Mouse (Mus musculus) myocyte (in vitro differentiated cells): ENCODE data around the gene Mfsd11. TPM values are rescaled to one million over a fixed set of nuclear protein-coding genes. Genes with fewer than 3 reads are reported as not detected.

Experiments used
- H3K27me3 ChIP-seq: one replicate; pipeline ENCODE4 v1.6.1; 2011; ENCODE audit not compliant: control insufficient read depth, insufficient read depth, insufficient read length
- H3K36me3 ChIP-seq: one replicate; pipeline ENCODE4 v1.6.1; 2011; ENCODE audit not compliant: control insufficient read depth, insufficient read depth
- H3K4me2 ChIP-seq: one replicate; pipeline ENCODE4 v1.6.1; 2011; ENCODE audit warnings: low read depth, control low read depth
- H3K4me3 ChIP-seq: one replicate; pipeline ENCODE4 v1.5.1; 2011; ENCODE audit warnings: mild to moderate bottlenecking, control low read depth, moderate library complexity
- H3K79me2 ChIP-seq: one replicate; pipeline ENCODE4 v1.6.1; 2011; ENCODE audit not compliant: control insufficient read depth, insufficient read depth
- H3ac ChIP-seq: one replicate; pipeline ENCODE4 v1.6.1; 2011; ENCODE audit not compliant: control insufficient read depth, insufficient read length
- CEBPB ChIP-seq: IDR thresholded peaks from 2 replicates; pipeline ENCODE4 v1.6.1; 2011; ENCODE audit warnings: mild to moderate bottlenecking, moderate library complexity; ENCODE audit not compliant: poor library complexity, insufficient read depth, severe bottlenecking
- E2F4 ChIP-seq: IDR thresholded peaks from one replicate; pipeline ENCODE4 v1.6.1; 2011; ENCODE audit warnings: mild to moderate bottlenecking, control low read depth, moderate library complexity; ENCODE audit not compliant: insufficient read depth
- MAX ChIP-seq: IDR thresholded peaks from one replicate; pipeline ENCODE4 v1.6.1; 2011; ENCODE audit warnings: low read depth, mild to moderate bottlenecking, control low read depth
- MYOD1 ChIP-seq, 3 experiments: IDR thresholded peaks; one replicate each; pipeline ENCODE4 v1.6.1; 2011; ENCODE audit warnings: control low read depth in 2 of 3, low read depth in 2 of 3, mild to moderate bottlenecking in 2 of 3, moderate library complexity in 1 of 3; ENCODE audit not compliant: insufficient read length in 2 of 3, control insufficient read depth in 1 of 3
- MYOG ChIP-seq, 3 experiments: IDR thresholded peaks; one replicate each; pipeline ENCODE4 v1.6.1; 2011; ENCODE audit warnings: control low read depth in 2 of 3, low read depth in 2 of 3, mild to moderate bottlenecking in 2 of 3; ENCODE audit not compliant: insufficient read length in 2 of 3, control insufficient read depth in 1 of 3, insufficient read depth in 1 of 3
- POLR2A ChIP-seq: IDR thresholded peaks from one replicate; pipeline ENCODE4 v1.6.1; 2011; ENCODE audit warnings: low read depth, mild to moderate bottlenecking, control low read depth, moderate library complexity; ENCODE audit not compliant: insufficient read length
- POLR2AphosphoS2 ChIP-seq: IDR thresholded peaks from one replicate; pipeline ENCODE4 v1.6.1; 2011; ENCODE audit warnings: low read depth, control low read depth; ENCODE audit not compliant: insufficient read length
- REST ChIP-seq: IDR thresholded peaks from one replicate; pipeline ENCODE4 v1.6.1; 2011; ENCODE audit warnings: mild to moderate bottlenecking, control low read depth, moderate library complexity; ENCODE audit not compliant: insufficient read depth, insufficient read length
- SRF ChIP-seq: IDR thresholded peaks from one replicate; pipeline ENCODE4 v1.6.1; 2011; ENCODE audit warnings: low read depth; ENCODE audit not compliant: control insufficient read depth, insufficient read length
- TCF12 ChIP-seq: IDR thresholded peaks from one replicate; pipeline ENCODE4 v1.6.1; 2011; ENCODE audit warnings: mild to moderate bottlenecking, control low read depth; ENCODE audit not compliant: poor library complexity, insufficient read depth, severe bottlenecking
- TCF3 ChIP-seq: IDR thresholded peaks from one replicate; pipeline ENCODE4 v1.6.1; 2011; ENCODE audit warnings: low read depth, control low read depth; ENCODE audit not compliant: insufficient read length
- USF1 ChIP-seq: IDR thresholded peaks from one replicate; pipeline ENCODE4 v1.6.1; 2011; ENCODE audit warnings: low read depth, mild to moderate bottlenecking, control low read depth, moderate library complexity
- polyA plus RNA-seq: library from polyadenylated mRNA; unstranded; fragments of >200 nt; fragmentation: generic; extraction: Trizol; gene quantifications from one replicate; pipeline ENCODE4 v1.2.1, GENCODE M21; 2012; ENCODE audit warnings: missing spikeins

The Mfsd11 gene
- polyA plus RNA-seq, 1 experiment = 40.0 TPM

GRCm38 (mm10) chr11:116842531-116843260 is 9.5 kb upstream of the Mfsd11 start:
- Histone ChIP-seq H3K36me3 (peaks cover 33% of the 10 kb centered on the region), H3K4me3 (peak overlapping the region; percentile 93), H3ac (peak overlapping the region; percentile 76), H3K4me2 (peak overlapping the region; percentile 98), H3K79me2 (peaks cover 55% of the 10 kb centered on the region), H3K27me3 (no peaks in the 10 kb centered on the region)
- TF ChIP-seq MYOG (IDR thresholded peaks at IDR 0.05; ENCODE audit: control insufficient read depth in 1 of 3, insufficient read depth in 1 of 3, insufficient read length in 2 of 3, low read depth in 2 of 3) (peak in 1 of 3 experiments; percentile 27), POLR2A (peak; percentile 79), TCF12 (no peak), POLR2AphosphoS2 (no peak), TCF3 (no peak), USF1 (no peak), SRF (peak; percentile 92), E2F4 (no peak), MAX (no peak), CEBPB (no peak), REST (no peak), MYOD1 (IDR thresholded peaks at IDR 0.05; ENCODE audit: control insufficient read depth in 1 of 3, insufficient read length in 2 of 3, low read depth in 2 of 3) (peak in 1 of 3 experiments; percentile 7)

DNA sequence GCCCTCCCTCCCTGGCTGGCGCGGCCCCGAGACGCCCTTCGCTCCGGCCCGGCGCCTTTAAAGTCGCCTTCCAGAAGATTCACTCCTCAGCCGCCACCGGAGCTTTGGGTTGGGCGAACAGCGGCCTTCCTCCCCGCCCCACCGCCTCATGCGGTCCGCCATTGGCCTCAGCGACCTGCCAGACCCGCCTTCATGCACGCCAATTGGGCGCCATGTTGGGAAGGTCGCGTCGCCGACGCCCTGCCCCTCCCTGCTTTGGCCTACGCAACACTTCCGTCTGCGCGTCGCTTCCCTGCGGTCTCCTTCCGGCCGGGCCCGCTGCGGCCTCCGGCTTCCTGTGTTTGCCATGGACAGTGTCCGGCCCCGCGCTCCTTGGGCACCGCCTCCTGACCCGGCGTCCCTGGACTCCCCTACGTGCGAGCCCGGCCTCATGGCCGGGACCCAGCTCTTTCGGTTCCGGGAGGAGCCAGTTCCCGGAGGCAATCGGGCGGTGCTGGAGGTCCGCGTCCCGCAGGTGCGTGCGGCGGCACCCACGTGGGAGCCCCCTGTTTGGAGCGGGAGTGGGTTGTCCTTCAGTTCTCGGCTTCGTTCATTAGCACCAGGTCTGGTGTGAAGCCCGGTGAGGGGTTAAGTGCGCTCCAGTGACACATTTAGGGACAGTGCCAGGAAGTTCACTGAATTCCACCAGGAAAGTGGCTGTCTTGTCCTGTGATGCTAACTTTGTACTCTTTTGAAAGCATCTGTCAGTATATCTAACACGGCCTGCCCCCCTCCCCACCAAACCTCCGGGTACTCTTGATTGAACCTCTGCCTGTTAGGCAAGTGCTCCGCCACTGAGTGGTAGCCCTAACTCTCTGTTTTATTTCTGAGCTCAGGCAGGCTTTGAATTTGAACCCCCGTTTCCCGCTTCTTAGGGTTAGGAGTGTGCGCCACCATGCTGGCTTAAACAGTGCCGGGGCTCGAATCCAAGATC is 8.7 kb upstream of the Mfsd11 start, which contains the start of the genes Mettl23 and Jmjd6:
Gene Mettl23, plus strand, starts transcription at position 18 of the 973 bp plus-strand sequence.
Gene Jmjd6, minus strand, starts transcription at position 189 of the 973 bp plus-strand sequence.
- peak; percentile 74 for TF ChIP-seq SRF
- TF ChIP-seq POLR2A = peak; percentile 50
- peak in 1 of 3 experiments; percentile 17 for TF ChIP-seq MYOG (IDR thresholded peaks at IDR 0.05; ENCODE audit: control insufficient read depth in 1 of 3, insufficient read depth in 1 of 3, insufficient read length in 2 of 3, low read depth in 2 of 3)
- peak; percentile 23 for TF ChIP-seq REST
- peak; percentile 85 for TF ChIP-seq POLR2AphosphoS2
- no peak for TF ChIP-seq MAX
- no peak for TF ChIP-seq MYOD1 (IDR thresholded peaks at IDR 0.05; ENCODE audit: control insufficient read depth in 1 of 3, insufficient read length in 2 of 3, low read depth in 2 of 3)
- TF ChIP-seq E2F4 = peak; percentile 40
- H3K36me3 ChIP-seq = peaks cover 33% of the 10 kb centered on the region
- peak within 1 kb of the TSS; percentile 93 for H3K4me3 ChIP-seq
- H3K27me3 ChIP-seq = no peaks in the 10 kb centered on the region
- H3K79me2 ChIP-seq = peaks cover 48% of the 10 kb centered on the region
- H3K4me2 ChIP-seq = peak within 1 kb of the TSS; percentile 98
- peak within 1 kb of the TSS; percentile 76 for H3ac ChIP-seq

DNA sequence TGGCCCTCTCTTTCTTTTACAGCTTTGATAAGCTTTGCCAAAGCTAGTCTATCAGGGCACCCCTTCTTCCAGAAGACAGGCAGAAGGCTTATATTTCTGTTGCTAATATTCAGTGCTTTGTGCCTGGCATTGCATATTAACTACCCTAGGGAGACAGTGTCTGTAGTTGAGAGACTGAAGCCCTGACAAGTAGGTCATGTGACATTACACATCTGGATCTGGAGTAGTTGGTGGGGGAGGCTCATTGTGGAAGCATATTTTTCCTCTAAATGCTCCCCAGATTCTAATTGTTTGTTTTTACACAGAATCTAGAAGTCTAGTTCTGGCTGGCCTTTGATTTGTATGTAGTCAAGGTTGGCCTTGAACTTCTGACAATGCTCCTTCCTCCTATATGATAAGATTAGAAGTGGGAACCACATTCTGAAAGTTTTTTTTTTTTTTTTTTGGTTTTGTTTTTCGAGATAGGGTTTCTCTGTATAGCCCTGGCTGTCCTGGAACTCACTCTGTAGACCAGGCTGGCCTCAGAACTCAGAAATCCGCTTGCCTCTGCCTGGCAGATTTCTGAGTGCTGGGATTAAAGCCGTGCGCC is 5.6 kb upstream of the Mfsd11 start:
- Histone ChIP-seq H3K4me3 (no peak overlapping the region), H3K27me3 (no peaks in the 10 kb centered on the region), H3K79me2 (peaks cover 51% of the 10 kb centered on the region), H3K36me3 (peaks cover 42% of the 10 kb centered on the region), H3ac (no peak overlapping the region), H3K4me2 (no peak overlapping the region)
- TF ChIP-seq USF1 = peak; percentile 41
- TF ChIP-seq TCF3 = no peak

DNA sequence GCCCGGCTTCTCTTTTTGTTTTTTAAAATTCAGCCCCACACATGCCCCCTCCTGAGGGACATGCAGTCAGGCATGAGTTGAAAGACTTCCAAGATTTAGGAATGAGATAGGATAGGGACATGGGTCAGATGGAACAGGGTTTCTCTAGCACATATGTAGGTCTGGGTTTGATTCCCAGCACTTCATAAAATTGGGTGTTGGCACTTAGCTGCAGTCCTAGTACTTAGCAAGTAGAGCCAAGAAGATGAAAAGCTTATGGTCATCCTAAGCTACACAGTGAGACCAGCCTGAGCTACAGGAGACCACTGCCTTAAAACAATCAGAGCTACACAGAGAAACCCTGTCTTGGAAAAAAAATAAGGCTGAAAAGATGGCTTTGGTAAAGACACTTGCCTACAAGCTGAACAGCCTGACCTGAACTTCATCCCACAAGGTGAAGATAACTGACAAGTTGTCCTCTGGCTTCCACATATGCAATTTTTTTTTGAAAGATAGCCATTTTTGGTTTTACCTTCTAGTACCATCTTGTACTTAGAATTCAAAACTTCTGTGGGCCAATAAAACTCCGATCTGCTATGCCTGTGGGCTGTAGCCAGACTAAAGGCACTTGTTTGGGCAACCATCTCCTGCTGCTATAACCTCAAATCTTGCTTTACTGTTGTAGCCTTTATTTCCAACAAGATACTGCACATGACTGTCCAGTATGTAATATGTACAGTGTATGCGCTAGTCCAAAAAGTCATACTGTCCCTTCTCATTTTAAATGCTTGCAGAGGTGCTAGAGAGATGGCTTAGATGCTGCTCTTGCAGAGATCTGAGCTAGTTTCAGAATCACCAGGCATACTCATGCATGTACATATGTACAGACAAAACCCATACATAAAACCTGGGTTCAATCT is 4.8 kb upstream of the Mfsd11 start:
- H3K36me3 ChIP-seq = peaks cover 44% of the 10 kb centered on the region
- peaks cover 48% of the 10 kb centered on the region for H3K79me2 ChIP-seq
- no peak overlapping the region for H3ac ChIP-seq
- H3K4me3 ChIP-seq = no peak overlapping the region
- H3K27me3 ChIP-seq = no peaks in the 10 kb centered on the region
- H3K4me2 ChIP-seq = no peak overlapping the region
- TF ChIP-seq MYOG (IDR thresholded peaks at IDR 0.05; ENCODE audit: control insufficient read depth in 1 of 3, insufficient read depth in 1 of 3, insufficient read length in 2 of 3, low read depth in 2 of 3) (no peak), POLR2AphosphoS2 (no peak), REST (no peak), USF1 (no peak), POLR2A (no peak), CEBPB (no peak), TCF3 (no peak), E2F4 (no peak), SRF (no peak), MAX (no peak), MYOD1 (IDR thresholded peaks at IDR 0.05; ENCODE audit: control insufficient read depth in 1 of 3, insufficient read length in 2 of 3, low read depth in 2 of 3) (no peak), TCF12 (no peak)
